Mouse (Mus musculus): ENCODE data around the gene Dysf.

DNA sequence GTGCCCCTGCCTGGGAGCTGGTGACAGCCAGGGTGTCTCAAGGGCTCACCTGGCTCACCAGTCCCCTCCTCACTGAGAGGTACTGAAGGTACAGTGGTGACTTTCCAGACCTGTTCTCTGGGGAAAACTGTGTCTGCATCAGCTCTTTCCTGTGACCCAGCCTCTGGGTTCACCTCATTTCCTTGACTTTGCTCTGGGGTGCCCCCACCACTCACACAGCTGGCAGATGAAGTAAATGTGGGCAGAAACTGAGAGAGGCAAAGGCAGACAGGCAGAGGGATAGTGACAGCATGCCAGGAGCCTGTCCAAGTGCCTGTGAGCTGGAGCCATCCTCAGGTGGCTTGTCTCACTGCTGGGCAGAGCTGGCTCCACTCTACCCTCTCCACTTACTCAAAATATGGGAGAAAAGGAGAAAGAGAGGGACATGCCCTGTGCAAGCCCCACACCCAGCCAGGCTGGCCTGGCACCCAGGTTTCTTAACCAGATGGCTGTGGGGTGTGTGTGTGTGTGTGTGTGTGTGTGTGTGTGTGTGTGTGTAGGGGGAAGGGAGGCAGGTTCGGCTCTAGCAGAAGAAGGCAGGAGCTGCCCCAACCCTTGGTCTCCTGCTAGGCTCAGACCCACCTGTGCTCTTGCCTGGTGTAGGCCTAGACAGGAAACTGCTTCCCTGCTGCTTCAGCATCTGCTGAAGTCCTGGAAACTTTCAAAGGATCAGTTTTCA, 209.0 kb downstream of the Dysf start:
- no peak for TF ChIP-seq CTCF (conservative IDR thresholded peaks at IDR 0.05 in 1 of 2, IDR thresholded peaks at IDR 0.05 in 1 of 2; ENCODE audit: low read depth in 2 of 2, low read length in 2 of 2)
- no peak for TF ChIP-seq POLR2A (IDR thresholded peaks at IDR 0.05; ENCODE audit: low read depth, low read length)
- no peak for TF ChIP-seq UBTF (IDR thresholded peaks at IDR 0.05; ENCODE audit: low read depth, low read length)
- no peak for TF ChIP-seq NELFE (IDR thresholded peaks at IDR 0.05; ENCODE audit: low read depth, low read length)
- TF ChIP-seq POLR2AphosphoS2 (IDR thresholded peaks at IDR 0.05; ENCODE audit: low read depth, low read length), result no peak
- no peak for TF ChIP-seq EP300 (IDR thresholded peaks at IDR 0.05; ENCODE audit: low read length)
